ENCODE assay signal across 19 mouse cellular contexts in the genomic region with DNA sequence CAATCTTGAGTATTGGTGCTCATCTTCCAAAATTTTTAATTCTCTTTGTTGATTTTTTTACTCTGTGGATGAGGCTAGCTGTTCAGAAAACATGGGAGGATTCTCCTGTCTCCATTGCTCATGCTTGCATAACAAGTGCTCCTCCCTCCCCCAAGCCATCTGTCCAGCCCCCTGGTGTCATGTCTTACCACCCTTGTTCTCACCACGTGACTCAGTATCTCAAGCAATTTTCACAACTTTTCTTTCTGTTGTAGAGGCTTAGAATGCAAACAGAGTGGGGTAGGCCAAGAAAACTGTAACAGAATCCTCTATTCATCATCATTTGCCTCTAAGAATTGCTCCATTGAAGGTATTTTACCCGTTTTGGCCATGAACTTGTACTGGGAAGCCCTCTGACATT.
DNase-seq lines count a peak whose midpoint lies in the region; ATAC-seq lines count a peak whose summit lies in the region.
"Had no signal": no experiment of that assay in that cellular context is flagged by ENCODE, and none has a peak within 500 bp of the region (broad histone marks: within the 10 kb centered on the region; RNA-seq: fewer than 3 reads in every experiment).

No protein-coding gene starts in this region.

- ATAC-seq in CD4-positive, CD25-positive, alpha-beta regulatory T cell, adult 4 months, result no peak
- ATAC-seq: forebrain, embryonic 14.5 days; hindbrain, embryonic 16.5 days had no signal

- peak; percentile 36 to 86 for DNase-seq in layer of hippocampus, adult 18-20 months (ENCODE audit: low spot score in 2 of 2)
- no peak for DNase-seq in layer of hippocampus, postnatal 25 days (ENCODE audit: extremely low spot score in 1 of 2, low spot score in 1 of 2)
- peak; percentile 87 for DNase-seq in brain, adult 2 months (ENCODE audit: low read depth, low spot score)
- DNase-seq in layer of hippocampus, adult 9-11 months, result peak; percentile 74
- peak; percentile 25 for DNase-seq in right cerebral cortex, postnatal 14 days
- no peak for DNase-seq in gastrocnemius, adult 8-10 months (ENCODE audit: low spot score in 2 of 2)
- DNase-seq in spleen, adult 18-20 months, result no peak
- DNase-seq: adrenal gland, postnatal 25 days; cerebellum, adult 9-11 months; embryo, embryonic 11 days; gastrocnemius, postnatal 25 days; heart, postnatal 36 days; kidney, adult 11 months; kidney, postnatal 14 days; lung, adult 18-20 months; midbrain, embryonic 14.5 days had no signal

Comparison
In these comparisons a context has a peak if more than half of its experiments do, and no peak if none do; other contexts are left out.
1. DNase-seq: peak in layer of hippocampus, adult 18-20 months (2 of 2), brain, adult 2 months (single experiment), layer of hippocampus, adult 9-11 months (single experiment) and right cerebral cortex, postnatal 14 days (single experiment); none in layer of hippocampus, postnatal 25 days (0 of 2), gastrocnemius, adult 8-10 months (0 of 2) and spleen, adult 18-20 months (0 of 2).